Mouse (Mus musculus) liver, embryonic 12.5 days (tissue): Measurements from ENCODE around the gene 4933415A04Rik. TPM values are rescaled to one million over a fixed set of nuclear protein-coding genes. Genes with fewer than 3 reads are reported as not detected.

Experiments used
- ATAC-seq: fragments of 200-750 bp; cut with Nextera tagmentation; 2 replicates; pipeline ENCODE4 v1.8.0; 2017; ENCODE audit warnings: moderate number of reproducible peaks, mild to moderate bottlenecking, moderate library complexity
- H3K27ac ChIP-seq: fragments of 300-500 bp; sonication (generic); 2 replicates; pipeline ENCODE4 v1.5.1; 2016; ENCODE audit warnings: mild to moderate bottlenecking
- H3K27me3 ChIP-seq: fragments of 300-500 bp; sonication (generic); replicated peaks from 2 replicates; pipeline ENCODE4 v1.6.1; 2016; ENCODE audit warnings: mild to moderate bottlenecking, moderate library complexity
- H3K36me3 ChIP-seq: fragments of 300-500 bp; sonication (generic); 2 replicates; pipeline ENCODE4 v1.6.1; 2016; ENCODE audit warnings: mild to moderate bottlenecking, moderate library complexity
- H3K4me1 ChIP-seq: fragments of 300-500 bp; sonication (generic); 2 replicates; pipeline ENCODE4 v1.6.1; 2016
- H3K4me2 ChIP-seq: fragments of 300-500 bp; sonication (generic); 2 replicates; pipeline ENCODE4 v1.6.1; 2016; ENCODE audit warnings: mild to moderate bottlenecking, moderate library complexity
- H3K4me3 ChIP-seq: fragments of 300-500 bp; sonication (generic); 2 replicates; pipeline ENCODE4 v1.5.1; 2016; ENCODE audit warnings: mild to moderate bottlenecking, moderate library complexity
- H3K9ac ChIP-seq: fragments of 300-500 bp; sonication (generic); 2 replicates; pipeline ENCODE4 v1.6.1; 2016; ENCODE audit warnings: mild to moderate bottlenecking, moderate library complexity
- H3K9me3 ChIP-seq: fragments of 300-500 bp; sonication (generic); replicated peaks from 2 replicates; pipeline ENCODE4 v1.6.1; 2016; ENCODE audit warnings: mild to moderate bottlenecking, moderate library complexity
- WGBS: fragments of 180-500 bp; shearing (Covaris S2); methylation state at CpG from one replicate; pipeline ENCODE4 v1.1.7; 2016; ENCODE audit not compliant: insufficient replicate concordance; 5-methylcytosine and 5-hydroxymethylcytosine counted together
- polyA plus RNA-seq: library from polyadenylated mRNA; unstranded; fragments of >200 nt; fragmentation: Nextera tagmentation; extraction: Ambion mirVana; gene quantifications from 2 replicates; pipeline ENCODE4 v1.2.1, GENCODE M21; 2016

Gene 4933415A04Rik
- 1.0 and 1.4 TPM in 2 replicates for polyA plus RNA-seq

GRCm38 (mm10) chr11:43586324-43587090, at the start of gene 4933415A04Rik:
TSS of gene 4933415A04Rik (plus strand) at chr11:43587040.
- no peak within 1 kb of the TSS for H3K27ac ChIP-seq
- H3K4me3 ChIP-seq = no peak within 1 kb of the TSS
- H3K36me3 ChIP-seq = peaks cover 7% of the 10 kb centered on the region; the same call in 1 of the 2 replicates
- no peak for ATAC-seq
- H3K9me3 ChIP-seq = no peaks in the 10 kb centered on the region
- H3K4me2 ChIP-seq = no peak within 1 kb of the TSS
- H3K4me1 ChIP-seq = no peaks in the 10 kb centered on the region
- no peaks in the 10 kb centered on the region for H3K27me3 ChIP-seq
- WGBS = 57% methylated on average over 7 of the region's 7 CpGs
- H3K9ac ChIP-seq = no peak within 1 kb of the TSS

GRCm38 (mm10) chr11:43537074-43537473, 49.8 kb upstream of the 4933415A04Rik start:
- Histone ChIP-seq H3K27ac (no peak overlapping the region), H3K4me1 (0 out of 2 replicates have a peak, but pooled peaks cover 4% of the 10 kb centered on the region), H3K36me3 (no peaks in the 10 kb centered on the region), H3K4me2 (no peak overlapping the region), H3K27me3 (no peaks in the 10 kb centered on the region), H3K4me3 (no peak overlapping the region), H3K9me3 (no peaks in the 10 kb centered on the region), H3K9ac (no peak overlapping the region)
- 68% methylated on average over 6 of the region's 6 CpGs for WGBS
- ATAC-seq = no peak

GRCm38 (mm10) chr11:43539863-43540262, 47.0 kb upstream of the 4933415A04Rik start:
- ATAC-seq = no peak
- no peaks in the 10 kb centered on the region for H3K36me3 ChIP-seq
- no peak overlapping the region for H3K4me3 ChIP-seq
- no peaks in the 10 kb centered on the region for H3K9me3 ChIP-seq
- 48% methylated on average over 6 of the region's 6 CpGs for WGBS
- H3K27me3 ChIP-seq = no peaks in the 10 kb centered on the region
- peaks cover 27% of the 10 kb centered on the region for H3K4me1 ChIP-seq
- no peak overlapping the region for H3K9ac ChIP-seq
- H3K4me2 ChIP-seq = no peak overlapping the region
- H3K27ac ChIP-seq = no peak overlapping the region

- H3K4me2 ChIP-seq = no peak overlapping the region
- no peak overlapping the region for H3K9ac ChIP-seq
- peaks cover 41% of the 10 kb centered on the region for H3K4me1 ChIP-seq
- no peaks in the 10 kb centered on the region for H3K9me3 ChIP-seq
- H3K27me3 ChIP-seq = no peaks in the 10 kb centered on the region
- no peaks in the 10 kb centered on the region for H3K36me3 ChIP-seq
- ATAC-seq = 0 out of 2 replicates have a peak, but pooled peaks have one; percentile 25
- 14% methylated on average over 15 of the region's 15 CpGs for WGBS
- H3K4me3 ChIP-seq = no peak overlapping the region
- no peak overlapping the region for H3K27ac ChIP-seq
Measured at GRCm38 (mm10) chr11:43543711-43544466, 43.0 kb upstream of the 4933415A04Rik start.

GRCm38 (mm10) chr11:43544819-43545218, 42.0 kb upstream of the 4933415A04Rik start:
- Histone ChIP-seq H3K36me3 (no peaks in the 10 kb centered on the region), H3K9me3 (no peaks in the 10 kb centered on the region), H3K4me3 (no peak overlapping the region), H3K27me3 (no peaks in the 10 kb centered on the region), H3K4me1 (peaks cover 50% of the 10 kb centered on the region), H3K27ac (no peak overlapping the region), H3K4me2 (no peak overlapping the region), H3K9ac (no peak overlapping the region)
- 64% methylated on average over 7 of the region's 7 CpGs for WGBS
- ATAC-seq = no peak

- Histone ChIP-seq H3K9me3 (no peaks in the 10 kb centered on the region), H3K27ac (no peak overlapping the region), H3K9ac (no peak overlapping the region), H3K4me3 (no peak overlapping the region), H3K4me1 (peaks cover 58% of the 10 kb centered on the region), H3K36me3 (no peaks in the 10 kb centered on the region), H3K27me3 (no peaks in the 10 kb centered on the region), H3K4me2 (no peak overlapping the region)
- ATAC-seq = no peak
- 56% methylated on average over 16 of the region's 16 CpGs for WGBS
Measured at GRCm38 (mm10) chr11:43545873-43546475, 40.9 kb upstream of the 4933415A04Rik start.

GRCm38 (mm10) chr11:43546678-43547077, 40.2 kb upstream of the 4933415A04Rik start:
- 77% methylated on average over 4 of the region's 4 CpGs for WGBS
- ATAC-seq = no peak
- H3K9me3 ChIP-seq = no peaks in the 10 kb centered on the region
- no peak overlapping the region for H3K4me3 ChIP-seq
- H3K4me2 ChIP-seq = no peak overlapping the region
- no peaks in the 10 kb centered on the region for H3K27me3 ChIP-seq
- H3K4me1 ChIP-seq = peaks cover 58% of the 10 kb centered on the region
- H3K27ac ChIP-seq = no peak overlapping the region
- no peak overlapping the region for H3K9ac ChIP-seq
- no peaks in the 10 kb centered on the region for H3K36me3 ChIP-seq

- peak overlapping the region; percentile 58; the same call in 1 of the 2 replicates for H3K27ac ChIP-seq
- 48% methylated on average over 7 of the region's 7 CpGs for WGBS
- peaks cover 58% of the 10 kb centered on the region for H3K4me1 ChIP-seq
- H3K9ac ChIP-seq = no peak overlapping the region
- H3K27me3 ChIP-seq = no peaks in the 10 kb centered on the region
- ATAC-seq = no peak
- no peak overlapping the region for H3K4me2 ChIP-seq
- no peaks in the 10 kb centered on the region for H3K36me3 ChIP-seq
- H3K4me3 ChIP-seq = no peak overlapping the region
- no peaks in the 10 kb centered on the region for H3K9me3 ChIP-seq
Measured at GRCm38 (mm10) chr11:43548148-43548547, 38.7 kb upstream of the 4933415A04Rik start.

- Histone ChIP-seq H3K27me3 (no peaks in the 10 kb centered on the region), H3K4me3 (no peak overlapping the region), H3K9ac (no peak overlapping the region), H3K9me3 (no peaks in the 10 kb centered on the region), H3K4me2 (no peak overlapping the region), H3K4me1 (peaks cover 51% of the 10 kb centered on the region), H3K27ac (peak overlapping the region; percentile 58; the same call in 1 of the 2 replicates), H3K36me3 (no peaks in the 10 kb centered on the region)
- WGBS = 44% methylated on average over 12 of the region's 12 CpGs
- ATAC-seq = no peak
Measured at GRCm38 (mm10) chr11:43548657-43549435, 38.0 kb upstream of the 4933415A04Rik start.

- H3K4me3 ChIP-seq = no peak overlapping the region
- peaks cover 43% of the 10 kb centered on the region for H3K4me1 ChIP-seq
- H3K27me3 ChIP-seq = no peaks in the 10 kb centered on the region
- H3K36me3 ChIP-seq = no peaks in the 10 kb centered on the region
- H3K9ac ChIP-seq = no peak overlapping the region
- H3K9me3 ChIP-seq = no peaks in the 10 kb centered on the region
- no peak overlapping the region for H3K4me2 ChIP-seq
- peak overlapping the region; percentile 36; the same call in 1 of the 2 replicates for H3K27ac ChIP-seq
- peak; percentile 55 for ATAC-seq
- 65% methylated on average over 11 of the region's 11 CpGs for WGBS
Measured at GRCm38 (mm10) chr11:43549701-43550100, 37.1 kb upstream of the 4933415A04Rik start.

GRCm38 (mm10) chr11:43551756-43552155, 35.1 kb upstream of the 4933415A04Rik start:
- no peaks in the 10 kb centered on the region for H3K9me3 ChIP-seq
- no peak overlapping the region for H3K4me2 ChIP-seq
- no peak overlapping the region for H3K4me3 ChIP-seq
- WGBS = 51% methylated on average over 3 of the region's 3 CpGs
- H3K9ac ChIP-seq = no peak overlapping the region
- H3K36me3 ChIP-seq = no peaks in the 10 kb centered on the region
- H3K27ac ChIP-seq = no peak overlapping the region
- peaks cover 36% of the 10 kb centered on the region for H3K4me1 ChIP-seq
- H3K27me3 ChIP-seq = no peaks in the 10 kb centered on the region
- ATAC-seq = no peak
